Mouse (Mus musculus): ENCODE measurements around the gene Actn2.

- TF ChIP-seq CTCF (IDR thresholded peaks at IDR 0.05; ENCODE audit: low read depth, low read length) (no peak), POLR2A (IDR thresholded peaks at IDR 0.05; ENCODE audit: borderline replicate concordance, low read depth, low read length) (no peak)
Measured at GRCm38 (mm10) chr13:12284528-12284927, 56.0 kb downstream of the Actn2 start.
